Mouse (Mus musculus) small intestine, adult 2 months (tissue): Measurements from ENCODE around the gene Gm45015. TPM values are rescaled to one million over a fixed set of nuclear protein-coding genes. Genes with fewer than 3 reads are reported as not detected.

ENCODE experiments used
- H3K27ac ChIP-seq: fragments of 200-500 bp; 2 replicates; pipeline ENCODE4 v1.5.1; 2012; ENCODE audit warnings: low read depth, low read length, control low read depth, inconsistent platforms; ENCODE audit not compliant: insufficient read depth
- H3K27me3 ChIP-seq: fragments of 200-500 bp; 2 replicates; pipeline ENCODE4 v1.6.1; 2012; ENCODE audit warnings: mild to moderate bottlenecking, moderate library complexity, low read length, inconsistent platforms; ENCODE audit not compliant: control insufficient read depth, insufficient read depth
- H3K36me3 ChIP-seq: fragments of 200-500 bp; 2 replicates; pipeline ENCODE4 v1.6.1; 2012; ENCODE audit warnings: mild to moderate bottlenecking, low read length, control low read depth, inconsistent platforms; ENCODE audit not compliant: control insufficient read depth, insufficient read depth
- H3K4me1 ChIP-seq: fragments of 200-500 bp; 2 replicates; pipeline ENCODE4 v1.6.1; 2012; ENCODE audit warnings: low read length, inconsistent platforms, mixed read lengths; ENCODE audit not compliant: control insufficient read depth, insufficient read depth, insufficient read length
- H3K4me3 ChIP-seq: fragments of 200-500 bp; 2 replicates; pipeline ENCODE4 v1.5.1; 2012; ENCODE audit warnings: low read depth, mild to moderate bottlenecking, control low read depth, inconsistent platforms, low read length, moderate library complexity
- CTCF ChIP-seq: fragments of 200-500 bp; IDR thresholded peaks from 2 replicates; pipeline ENCODE4 v1.5.1; 2012; ENCODE audit warnings: low read depth, mild to moderate bottlenecking, control low read depth, inconsistent platforms, low read length, moderate library complexity, mixed read lengths; ENCODE audit not compliant: insufficient replicate concordance, insufficient read length; ENCODE audit errors: extremely low read depth
- POLR2A ChIP-seq: fragments of 200-500 bp; IDR thresholded peaks from 2 replicates; pipeline ENCODE4 v1.6.1; 2012; ENCODE audit warnings: low read depth, mild to moderate bottlenecking, control low read depth, inconsistent platforms, low read length, moderate library complexity
- WGBS: fragments of 180-500 bp; shearing (Covaris S2); methylation state at CpG from one replicate; pipeline ENCODE4 v1.1.7; 2018; 5-methylcytosine and 5-hydroxymethylcytosine counted together
- polyA plus RNA-seq: library from polyadenylated mRNA; depleted of rRNA; stranded (reverse); fragments of >200 nt; gene quantifications from 2 replicates; pipeline ENCODE4 v1.2.3, GENCODE M21; 2012; rRNA removed

Gene Gm45015
- not detected in 2 replicates for polyA plus RNA-seq

DNA sequence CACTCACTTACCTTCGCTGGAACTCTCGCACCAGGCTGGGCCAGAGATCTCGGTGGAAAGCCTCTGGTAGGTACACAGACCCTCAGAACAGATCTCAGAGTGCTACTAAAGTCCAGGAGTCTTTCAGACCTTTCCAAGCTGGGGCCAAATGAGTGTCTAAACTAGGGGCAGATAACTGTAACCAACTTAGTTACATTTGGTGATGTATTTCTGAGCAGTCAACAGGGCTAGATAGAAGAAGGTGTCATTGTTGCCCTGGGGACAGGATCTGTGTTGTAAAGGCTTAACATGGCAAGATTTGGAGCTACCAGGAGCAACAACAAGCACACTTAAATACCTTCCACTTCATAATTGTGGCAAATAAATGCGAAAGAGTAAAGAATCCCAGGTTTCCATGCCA is at the start of gene Gm45015:
Gene Gm45015, minus strand, starts transcription at position 101 of the 400 bp plus-strand sequence.
- 89% methylated on average over 4 of the region's 4 CpGs for WGBS
- no peaks in the 10 kb centered on the region for H3K4me1 ChIP-seq
- H3K27me3 ChIP-seq: no peaks in the 10 kb centered on the region
- H3K4me3 ChIP-seq: no peak within 1 kb of the TSS
- no peak within 1 kb of the TSS for H3K27ac ChIP-seq
- TF ChIP-seq CTCF: no peak
- no peak for TF ChIP-seq POLR2A
- H3K36me3 ChIP-seq: no peaks in the 10 kb centered on the region

DNA sequence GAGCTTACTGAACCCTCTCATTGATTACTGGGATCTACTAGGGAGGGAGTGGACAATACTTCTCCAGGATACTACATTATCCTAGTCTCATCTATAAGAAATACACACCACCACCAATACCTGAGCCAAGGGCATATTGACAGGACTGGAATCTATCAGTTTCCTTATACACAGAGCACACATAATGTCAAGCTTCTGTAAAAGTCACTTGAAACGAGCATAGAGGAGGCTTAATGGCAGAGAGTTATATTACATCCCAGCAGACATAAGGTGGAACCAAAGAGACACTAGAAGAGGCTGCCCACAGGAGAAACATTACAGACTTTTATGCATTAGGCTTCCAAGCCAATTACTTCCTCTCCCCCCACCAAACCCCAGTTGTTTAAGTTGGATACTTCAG is 48.3 kb upstream of the Gm45015 start:
- H3K27me3 ChIP-seq: no peaks in the 10 kb centered on the region
- H3K4me1 ChIP-seq: no peaks in the 10 kb centered on the region
- TF ChIP-seq CTCF: no peak
- no peak for TF ChIP-seq POLR2A
- no peak overlapping the region for H3K4me3 ChIP-seq
- WGBS: 9% methylated on average over 1 of the region's 1 CpGs
- H3K36me3 ChIP-seq: no peaks in the 10 kb centered on the region
- no peak overlapping the region for H3K27ac ChIP-seq

DNA sequence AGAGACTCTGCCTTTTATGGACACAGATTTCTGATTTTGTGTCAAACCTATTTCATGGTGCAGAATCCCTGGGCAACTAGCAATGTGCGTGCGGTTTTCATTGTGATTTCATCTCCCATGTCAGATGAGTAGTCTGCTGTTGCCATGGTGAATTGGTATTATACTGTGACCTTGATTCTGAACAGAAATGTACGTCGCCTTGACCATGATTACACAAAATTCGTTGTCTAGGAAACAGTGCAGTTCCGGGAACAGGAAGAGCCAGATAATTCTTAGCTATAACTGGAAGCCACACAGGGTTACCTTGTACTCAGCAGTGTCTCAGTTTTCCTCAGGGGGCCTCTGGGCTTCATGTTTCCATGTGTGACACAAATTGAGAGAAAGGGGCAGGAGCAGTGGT is 47.8 kb upstream of the Gm45015 start:
- 52% methylated on average over 6 of the region's 6 CpGs for WGBS
- Histone ChIP-seq H3K4me3 (no peak overlapping the region), H3K27ac (no peak overlapping the region), H3K4me1 (no peaks in the 10 kb centered on the region), H3K36me3 (no peaks in the 10 kb centered on the region), H3K27me3 (no peaks in the 10 kb centered on the region)
- TF ChIP-seq POLR2A (no peak), CTCF (no peak)

DNA sequence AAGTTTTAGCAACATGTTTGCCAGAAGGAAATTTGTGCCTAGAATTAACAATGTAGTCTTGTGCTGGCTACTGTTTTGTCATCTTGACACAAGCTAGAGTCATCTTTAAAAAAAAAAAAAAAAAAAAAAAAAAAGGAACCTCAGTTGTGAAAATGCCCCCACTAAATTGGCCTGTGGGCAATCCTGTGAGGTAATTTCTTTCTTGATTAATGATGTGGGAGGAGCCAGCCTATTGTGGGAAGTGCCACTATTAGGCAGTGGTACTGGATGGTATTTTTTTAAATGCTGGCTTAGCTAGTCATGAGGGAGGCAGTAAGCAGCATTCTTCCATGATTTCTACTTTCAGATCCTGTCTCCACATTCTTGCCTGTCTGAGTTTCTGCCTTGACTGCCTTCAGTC is 26.7 kb upstream of the Gm45015 start:
- H3K27ac ChIP-seq: no peak overlapping the region

DNA sequence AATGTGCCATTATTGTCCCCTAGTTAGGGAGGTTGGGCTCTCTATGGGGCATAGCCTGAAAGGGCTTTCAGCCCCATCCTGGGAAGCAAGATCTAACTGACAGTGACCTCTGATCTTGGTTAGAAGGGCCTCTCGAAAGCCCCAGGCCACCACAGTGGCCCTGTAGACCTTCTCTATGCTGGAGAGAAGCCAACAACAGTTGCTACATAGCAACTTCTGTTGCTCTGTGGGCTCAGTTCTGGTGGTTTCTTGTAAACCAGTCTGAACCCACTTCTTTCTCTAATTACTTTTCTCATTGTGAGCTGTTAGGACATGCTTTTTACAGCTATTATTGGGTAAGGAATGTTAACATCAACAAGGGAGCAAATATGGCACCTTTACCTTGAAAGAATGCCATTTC is 20.1 kb upstream of the Gm45015 start:
- WGBS: 71% methylated on average over 1 of the region's 1 CpGs
- no peaks in the 10 kb centered on the region for H3K27me3 ChIP-seq
- no peak overlapping the region for H3K4me3 ChIP-seq
- peaks cover 22% of the 10 kb centered on the region for H3K36me3 ChIP-seq
- no peak overlapping the region for H3K27ac ChIP-seq
- TF ChIP-seq CTCF (no peak), POLR2A (no peak)
- no peaks in the 10 kb centered on the region for H3K4me1 ChIP-seq

More for the DNA sequence above, 26.7 kb upstream of the Gm45015 start:
- Histone ChIP-seq H3K27me3 (no peaks in the 10 kb centered on the region), H3K4me3 (no peak overlapping the region), H3K36me3 (no peaks in the 10 kb centered on the region), H3K4me1 (no peaks in the 10 kb centered on the region)
- TF ChIP-seq POLR2A (no peak), CTCF (no peak)

DNA sequence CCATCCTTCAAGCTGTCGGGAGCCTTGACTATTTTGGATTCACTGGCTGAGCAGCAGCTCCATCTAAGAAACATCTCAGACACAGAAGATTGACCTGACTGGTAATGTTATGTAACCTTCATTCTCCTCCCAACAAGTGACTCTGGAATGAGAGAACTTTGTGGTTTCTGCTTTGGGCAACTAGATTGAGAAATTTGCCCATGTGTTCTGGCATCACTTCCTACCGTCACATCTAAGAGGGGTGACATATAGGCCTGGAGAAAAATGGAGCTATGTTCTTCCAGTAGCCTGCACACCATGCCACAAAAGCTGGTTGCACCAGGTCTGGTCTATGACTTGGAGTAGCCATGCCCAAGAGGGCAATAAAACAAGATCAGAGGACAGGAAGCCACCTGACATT is 19.5 kb upstream of the Gm45015 start:
- Histone ChIP-seq H3K36me3 (peaks cover 22% of the 10 kb centered on the region), H3K4me1 (no peaks in the 10 kb centered on the region), H3K27me3 (no peaks in the 10 kb centered on the region), H3K27ac (no peak overlapping the region), H3K4me3 (no peak overlapping the region)
- no peak for TF ChIP-seq CTCF
- no peak for TF ChIP-seq POLR2A
- 88% methylated on average over 2 of the region's 2 CpGs for WGBS

DNA sequence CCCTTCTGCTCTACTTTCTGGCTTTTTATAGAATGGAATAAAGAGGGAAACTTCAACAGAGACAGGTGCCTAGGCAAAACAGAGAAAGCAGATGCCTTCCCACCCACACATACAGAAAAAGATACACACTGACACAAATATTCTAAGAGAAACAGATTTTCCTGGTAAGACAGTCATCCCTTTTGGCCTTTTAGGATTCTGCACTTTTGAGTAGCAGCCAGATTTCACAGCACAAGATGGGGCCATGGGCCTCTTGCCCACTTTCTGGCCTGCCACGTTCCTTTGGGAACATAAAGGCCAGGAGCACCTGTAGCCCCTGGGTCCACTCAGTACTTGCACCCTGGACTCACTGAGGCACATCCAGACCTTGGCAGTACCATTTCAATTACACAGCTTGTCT is 7.7 kb upstream of the Gm45015 start:
- Histone ChIP-seq H3K27me3 (no peaks in the 10 kb centered on the region), H3K4me1 (no peaks in the 10 kb centered on the region), H3K36me3 (no peaks in the 10 kb centered on the region), H3K27ac (no peak overlapping the region), H3K4me3 (no peak overlapping the region)
- TF ChIP-seq POLR2A (no peak), CTCF (no peak)
- WGBS: 65% methylated on average over 1 of the region's 1 CpGs

DNA sequence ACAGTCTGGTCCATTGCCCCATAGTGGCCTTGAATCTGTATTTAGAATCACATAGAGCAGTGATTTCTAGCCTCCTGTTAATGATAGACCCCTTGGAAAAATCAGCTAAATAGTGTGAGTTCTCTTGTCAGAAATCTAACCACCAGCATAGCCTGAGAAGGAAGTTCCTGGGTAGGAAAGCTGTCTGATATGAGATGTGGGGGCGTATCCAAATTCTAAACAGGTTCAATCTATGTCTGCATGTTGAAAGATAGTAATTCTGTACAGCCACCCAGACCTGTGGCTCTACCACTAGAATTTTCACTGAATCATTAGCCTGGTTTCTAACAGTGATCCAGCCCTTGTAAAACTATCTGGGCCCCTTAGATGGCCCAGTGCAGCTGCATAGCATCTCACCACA is 7.2 kb upstream of the Gm45015 start:
- no peak overlapping the region for H3K4me3 ChIP-seq

More for the DNA sequence above, 7.2 kb upstream of the Gm45015 start:
- WGBS: 70% methylated on average over 1 of the region's 1 CpGs
- H3K27ac ChIP-seq: no peak overlapping the region
- no peak for TF ChIP-seq CTCF
- no peak for TF ChIP-seq POLR2A
- H3K36me3 ChIP-seq: no peaks in the 10 kb centered on the region
- H3K27me3 ChIP-seq: no peaks in the 10 kb centered on the region
- H3K4me1 ChIP-seq: no peaks in the 10 kb centered on the region
